Comparison of ENCODE assay signal across 21 mouse cellular contexts in the genomic region with DNA sequence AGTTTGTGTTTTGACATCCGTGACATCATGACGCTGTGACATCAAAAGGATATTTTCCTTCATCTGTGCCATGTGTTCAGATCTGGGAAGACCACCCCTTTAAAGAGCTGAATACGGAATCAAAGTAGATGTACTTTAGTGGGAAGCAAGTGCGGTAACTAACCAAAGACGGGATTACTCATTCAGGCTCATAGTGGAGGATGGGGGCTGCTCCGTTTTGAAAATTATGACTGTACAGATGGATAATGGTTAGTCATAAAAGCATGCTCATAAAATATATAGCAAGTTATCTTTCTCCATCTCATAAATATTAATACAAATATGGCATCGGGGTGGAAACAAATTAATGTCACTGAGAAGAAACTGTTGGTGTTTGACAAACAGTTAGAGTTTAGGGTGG.
"Had no signal": no experiment of that assay in that cellular context is flagged by ENCODE, and none has a peak within 500 bp of the region (broad histone marks: within the 10 kb centered on the region; RNA-seq: fewer than 3 reads in every experiment).

No protein-coding gene starts in this region.

- H3K36me3 ChIP-seq: limb, embryonic 10.5 days; limb, embryonic 13.5 days; liver, embryonic 12.5 days; liver, embryonic 15.5 days; lung, embryonic 15.5 days; midbrain, embryonic 10.5 days; midbrain, embryonic 13.5 days; neural tube, embryonic 12.5 days; stomach, embryonic 15.5 days had no signal

- H3K27ac ChIP-seq: limb, embryonic 10.5 days; limb, embryonic 13.5 days; liver, embryonic 12.5 days; liver, embryonic 15.5 days; lung, embryonic 15.5 days; midbrain, embryonic 10.5 days; midbrain, embryonic 13.5 days; neural tube, embryonic 12.5 days; stomach, embryonic 15.5 days had no signal

- H3K9me3 ChIP-seq: limb, embryonic 10.5 days; limb, embryonic 13.5 days; liver, embryonic 12.5 days; liver, embryonic 15.5 days; lung, embryonic 15.5 days; midbrain, embryonic 10.5 days; midbrain, embryonic 13.5 days; neural tube, embryonic 12.5 days; stomach, embryonic 15.5 days had no signal

- DNase-seq: kidney, adult 11 months; kidney, adult 8-10 months; kidney, postnatal 25 days; liver; lung, adult 18-20 months; lung, postnatal 10 days; lung, postnatal 36 days; right cerebral cortex, postnatal 25 days; spleen, adult 18-20 months; thymus, postnatal 36 days had no signal

- H3K4me3 ChIP-seq: limb, embryonic 10.5 days; limb, embryonic 13.5 days; liver, embryonic 12.5 days; liver, embryonic 15.5 days; lung, embryonic 15.5 days; megakaryocyte, embryonic 14.5 days; midbrain, embryonic 10.5 days; midbrain, embryonic 13.5 days; neural tube, embryonic 12.5 days; stomach, embryonic 15.5 days had no signal

- H3K9ac ChIP-seq: limb, embryonic 13.5 days; liver, embryonic 12.5 days; liver, embryonic 15.5 days; lung, embryonic 15.5 days; midbrain, embryonic 13.5 days; neural tube, embryonic 12.5 days; stomach, embryonic 15.5 days had no signal

- ATAC-seq: liver, embryonic 12.5 days; midbrain, embryonic 13.5 days; midbrain, embryonic 16.5 days had no signal

- H3K4me2 ChIP-seq: limb, embryonic 13.5 days; liver, embryonic 12.5 days; liver, embryonic 15.5 days; lung, embryonic 15.5 days; midbrain, embryonic 13.5 days; neural tube, embryonic 12.5 days; stomach, embryonic 15.5 days had no signal

- H3K27me3 ChIP-seq: liver, embryonic 12.5 days; liver, embryonic 15.5 days; lung, embryonic 15.5 days; megakaryocyte, embryonic 14.5 days; midbrain, embryonic 13.5 days; neural tube, embryonic 12.5 days; stomach, embryonic 15.5 days had no signal

- H3K4me1 ChIP-seq: liver, embryonic 12.5 days; liver, embryonic 15.5 days; lung, embryonic 15.5 days; megakaryocyte, embryonic 14.5 days; stomach, embryonic 15.5 days had no signal
